8 mouse cellular contexts compared by ENCODE assay signal in the genomic region with DNA sequence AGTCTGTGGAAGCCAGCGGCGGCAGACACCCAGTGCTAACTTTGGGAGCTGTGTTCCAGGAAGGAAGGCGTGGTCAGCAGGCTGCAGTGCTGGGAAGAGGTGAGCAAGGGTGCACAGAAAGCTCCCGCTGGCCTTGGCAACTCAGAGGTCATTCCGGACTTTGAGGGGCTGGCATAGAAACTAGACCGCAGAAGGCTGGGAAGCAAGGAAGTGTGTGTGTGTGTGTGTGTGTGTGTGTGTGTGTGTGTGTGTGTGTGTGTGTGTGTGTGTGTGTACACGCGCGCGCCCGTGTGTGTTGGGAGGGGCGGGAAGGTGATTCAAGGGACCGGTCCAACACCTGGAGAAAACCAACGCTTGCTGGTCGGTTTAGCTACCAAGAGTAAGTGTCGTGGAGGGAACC. TPM values are rescaled to one million over a fixed set of nuclear protein-coding genes. Genes with fewer than 3 reads are reported as not detected.
DNase-seq lines count a peak whose midpoint lies in the region; ATAC-seq and TF ChIP-seq lines count a peak whose summit lies in the region.

A gene (plus strand): TSS at position 206 of the 400 bp plus-strand sequence.

- peaks cover 2% of the 10 kb centered on the region; the same call in 1 of the 2 replicates for H3K27me3 ChIP-seq in liver, embryonic 14.5 days (ENCODE audit: control insufficient read depth, insufficient read depth, low read length)
- H3K27me3 ChIP-seq in stomach, embryonic 16.5 days (ENCODE audit: control insufficient read depth, insufficient read depth, low read length) = peaks cover 3% of the 10 kb centered on the region; the same call in 1 of the 2 replicates

- H3K4me3 ChIP-seq in layer of hippocampus, adult 2 months = peak within 1 kb of the TSS; percentile 67
- H3K4me3 ChIP-seq in liver, embryonic 14.5 days (ENCODE audit: insufficient read depth in 1 of 2, low read depth in 2 of 2, low read length in 2 of 2) = peak within 1 kb of the TSS; percentile 51 to 58
- peak within 1 kb of the TSS; percentile 59 for H3K4me3 ChIP-seq in stomach, embryonic 16.5 days (replicated peaks; ENCODE audit: low read length)

- H3K4me1 ChIP-seq in liver, embryonic 14.5 days (replicated peaks; ENCODE audit: control insufficient read depth in 2 of 2, insufficient read depth in 2 of 2, low read length in 1 of 2) = peaks cover 41 to 42% of the 10 kb centered on the region in 2 experiments
- H3K4me1 ChIP-seq in stomach, embryonic 16.5 days (ENCODE audit: control insufficient read depth, insufficient read depth, low read length) = peaks cover 12% of the 10 kb centered on the region; the same call in 1 of the 2 replicates

- no peak for TF ChIP-seq CTCF in layer of hippocampus, adult 2 months (conservative IDR thresholded peaks at IDR 0.05)
- no peak for TF ChIP-seq CTCF in liver, embryonic 14.5 days (IDR thresholded peaks at IDR 0.05; ENCODE audit: low read depth)

- H3K9ac ChIP-seq in liver, embryonic 14.5 days (replicated peaks) = peak within 1 kb of the TSS; percentile 57
- peak within 1 kb of the TSS; percentile 78 for H3K9ac ChIP-seq in stomach, embryonic 16.5 days (ENCODE audit: low read length)

- no peaks in the 10 kb centered on the region for H3K9me3 ChIP-seq in liver, embryonic 14.5 days (ENCODE audit: control insufficient read depth, low read length)
- no peaks in the 10 kb centered on the region for H3K9me3 ChIP-seq in stomach, embryonic 16.5 days (replicated peaks; ENCODE audit: control insufficient read depth, low read length)

- peak within 1 kb of the TSS; percentile 97 for H3K4me2 ChIP-seq in liver, embryonic 14.5 days (ENCODE audit: low read depth)
- H3K4me2 ChIP-seq in stomach, embryonic 16.5 days (ENCODE audit: low read depth, low read length) = peak within 1 kb of the TSS; percentile 96

- H3K36me3 ChIP-seq in liver, embryonic 14.5 days (replicated peaks; ENCODE audit: control insufficient read depth, insufficient read depth, low read depth) = no peaks in the 10 kb centered on the region
- H3K36me3 ChIP-seq in stomach, embryonic 16.5 days (ENCODE audit: control insufficient read depth, insufficient read depth, low read length) = no peaks in the 10 kb centered on the region

- TF ChIP-seq EP300 in liver, embryonic 14.5 days (IDR thresholded peaks at IDR 0.05; ENCODE audit: low read depth) = no peak

- no peak for ATAC-seq in liver, embryonic 14.5 days (ENCODE audit: insufficient read depth)
- peak; percentile 39; the same call in 1 of the 2 replicates for ATAC-seq in stomach, embryonic 16.5 days (ENCODE audit: insufficient read depth, low FRiP score)

- peak within 1 kb of the TSS; percentile 98 for H3K27ac ChIP-seq in layer of hippocampus, adult 2 months
- peak within 1 kb of the TSS; percentile 51; the same call in 1 of the 2 replicates for H3K27ac ChIP-seq in liver, embryonic 14.5 days
- 0 out of 2 replicates have a peak within 1 kb of the TSS, but pooled peaks have one; percentile 15 for H3K27ac ChIP-seq in stomach, embryonic 16.5 days (ENCODE audit: low read length)

- WGBS in liver, embryonic 14.5 days (ENCODE audit: insufficient replicate concordance) = 45% methylated on average over 16 of the region's 16 CpGs
- WGBS in stomach, embryonic 16.5 days = 26% methylated on average over 16 of the region's 16 CpGs

- no peak for DNase-seq in layer of hippocampus, adult 2 months (ENCODE audit: low spot score in 2 of 2)
- no peak for DNase-seq in layer of hippocampus, adult 9-10 months (ENCODE audit: low spot score)
- peak; percentile 50 for DNase-seq in brain, adult 2 months (ENCODE audit: low read depth, low spot score)
- no peak for DNase-seq in heart, adult 8-10 months (ENCODE audit: low spot score)
- DNase-seq in kidney, adult 8-10 months = peak; percentile 63 to 68
- DNase-seq in liver, embryonic 14.5 days (ENCODE audit: low read depth in 3 of 3, low spot score in 3 of 3) = no peak
- DNase-seq in yolk sac, embryonic 10.5 days (ENCODE audit: low spot score) = no peak

RNA-seq across cellular contexts. Expression of the gene that starts here (rescaled TPM):
- total RNA-seq in layer of hippocampus, adult 2 months (2021) = 10 to 100 TPM; 20.8 to 25.1 TPM
- total RNA-seq in heart, adult 8-10 months (2022) = 10 to 100 TPM; 28.4 to 42.8 (median 34.3) TPM
- 19.4 and 21.9 TPM in 2 replicates for polyA plus RNA-seq in liver, embryonic 14.5 days (2012; rRNA removed)
- 28.6 and 32.9 TPM in 2 replicates for polyA plus RNA-seq in liver, embryonic 14.5 days (2014; fragmentation: Nextera tagmentation; extraction: Ambion mirVana)
- polyA plus RNA-seq in stomach, embryonic 16.5 days (2015; fragmentation: Nextera tagmentation; extraction: Ambion mirVana) = 6.7 and 7.2 TPM in 2 replicates

Comparison
In these comparisons a context has a peak if more than half of its experiments do, and no peak if none do; other contexts are left out.
1. DNase-seq: peak in brain, adult 2 months (single experiment) and kidney, adult 8-10 months (2 of 2); none in layer of hippocampus, adult 2 months (0 of 2), layer of hippocampus, adult 9-10 months (single experiment), heart, adult 8-10 months (single experiment), liver, embryonic 14.5 days (0 of 3) and yolk sac, embryonic 10.5 days (single experiment).
2. H3K27ac ChIP-seq: peak in every context shown above with its lines; median percentile 98 in layer of hippocampus, adult 2 months; 51 in liver, embryonic 14.5 days; 15 in stomach, embryonic 16.5 days.
3. Peak in every context shown above with its lines, with median percentiles within 50 percentile points of each other: H3K4me3 ChIP-seq.